Mouse (Mus musculus) spleen, adult 12 weeks (tissue): Measurements from ENCODE around the gene Olfr177.

Source experiments
- DNase-seq: peaks from one replicate; pipeline ENCODE4 v3.0.0; 2022; ENCODE audit warnings: low spot score

Olfr177 gene

DNA sequence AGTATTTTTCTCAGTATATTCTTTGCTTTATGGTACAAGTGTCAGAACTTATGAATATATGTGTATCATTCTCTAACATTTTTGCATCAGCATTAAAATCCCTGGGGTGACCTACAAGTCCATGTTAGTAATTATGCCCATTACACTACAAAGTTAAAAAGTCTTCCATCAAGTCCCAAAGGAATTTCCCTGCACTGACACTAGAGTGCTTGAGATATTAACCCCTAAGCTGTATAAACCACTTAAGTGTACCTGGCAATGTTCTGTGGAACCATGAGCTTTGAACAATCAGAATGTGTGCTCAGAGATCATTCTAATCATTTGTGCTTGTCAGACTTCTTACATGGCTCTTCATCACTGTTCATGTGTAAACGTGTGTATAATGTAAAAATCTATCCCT, at the start of gene Olfr177:
Olfr177 (minus strand) TSS at position 101 of the 400 bp plus-strand sequence.
- no peak for DNase-seq

DNA sequence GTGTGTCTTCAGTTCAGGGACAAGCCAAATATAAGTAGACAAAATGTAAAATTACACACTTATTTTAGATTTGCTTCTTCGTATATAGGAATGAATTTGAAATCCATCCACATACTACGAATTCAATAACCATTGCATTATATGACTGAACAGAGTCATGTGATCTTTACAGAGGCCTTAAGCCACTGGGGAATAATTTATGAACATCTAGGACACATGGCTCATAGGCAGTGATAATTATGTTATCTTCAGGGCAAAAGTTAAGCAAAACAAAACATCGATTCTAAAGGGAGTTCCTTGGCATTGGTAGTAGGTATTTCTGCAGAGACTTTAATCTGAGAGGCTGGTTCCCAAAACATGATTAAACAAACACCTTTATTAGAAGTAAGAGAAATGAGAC, 17.4 kb upstream of the Olfr177 start, which contains the start of gene Olfr178:
Olfr178 (minus strand) TSS at position 101 of the 400 bp plus-strand sequence.
- no peak for DNase-seq

DNA sequence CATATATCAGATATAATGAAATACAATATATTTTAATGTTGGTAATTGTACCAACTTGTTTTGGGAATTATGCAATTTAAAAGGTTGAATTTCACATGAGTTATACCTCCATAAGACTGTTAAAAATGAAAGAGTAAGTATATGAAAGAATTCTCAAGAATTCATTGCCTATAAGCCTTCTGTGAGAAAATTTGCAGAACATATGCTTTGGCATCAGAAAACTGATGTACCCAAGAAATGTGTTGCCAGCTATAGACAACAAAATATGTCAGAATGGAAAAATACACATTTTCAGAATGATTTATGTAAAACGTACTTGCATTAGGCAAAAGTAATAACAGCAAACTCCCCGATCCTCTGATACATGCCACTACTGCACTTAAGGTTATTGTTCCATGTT, 9.8 kb upstream of the Olfr177 start:
- no peak for DNase-seq

DNA sequence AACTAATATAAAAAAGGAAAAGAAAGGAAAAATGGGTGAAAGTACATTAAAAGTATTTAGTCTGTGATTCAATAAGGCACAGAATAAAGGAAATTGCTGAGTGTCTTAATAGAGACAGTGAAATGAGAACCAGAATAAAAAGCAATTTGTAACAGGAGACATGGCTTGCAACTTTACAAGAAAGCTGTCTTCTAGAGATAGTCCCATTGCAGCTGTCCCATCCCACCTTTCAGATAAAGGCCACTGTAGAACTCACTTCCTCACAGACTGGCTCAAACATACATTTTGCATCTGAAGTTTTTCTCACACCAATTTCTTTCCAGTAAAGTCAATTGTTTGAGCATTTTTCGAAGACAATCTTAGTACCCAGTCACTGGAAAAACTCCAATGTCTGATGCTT, 13.1 kb downstream of the Olfr177 start:
- no peak for DNase-seq

- no peak for DNase-seq
Measured at GRCm38 (mm10) chr16:58860032-58860737, 14.4 kb downstream of the Olfr177 start.

DNA sequence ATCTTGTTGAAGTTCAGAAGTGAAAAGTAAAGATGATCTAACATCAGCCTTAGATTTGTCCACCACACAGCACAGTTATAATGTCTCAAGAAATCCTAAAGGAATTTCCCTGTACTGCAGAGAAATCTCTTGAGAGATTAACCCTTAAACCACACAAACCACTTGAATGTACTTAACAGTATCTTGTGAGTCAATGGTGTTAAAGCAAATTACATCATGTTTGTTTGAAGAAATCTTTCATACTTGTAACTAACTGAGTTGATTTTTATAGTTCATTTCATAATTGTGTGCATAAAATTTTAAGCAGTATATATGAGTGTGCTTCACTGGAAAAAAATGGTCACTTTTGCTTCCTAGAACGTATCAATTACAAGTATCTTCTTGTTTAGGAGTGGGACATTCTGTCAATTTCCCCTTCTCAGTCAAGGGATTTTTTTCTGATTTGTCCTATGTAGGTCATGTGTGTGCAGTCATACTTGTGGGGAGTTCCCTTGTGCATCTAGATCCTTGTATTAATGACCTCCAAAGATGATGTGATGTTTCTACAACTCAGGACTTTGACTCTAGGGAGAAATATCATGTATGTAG, 47.7 kb downstream of the Olfr177 start, which contains the start of gene Olfr175-ps1:
Olfr175-ps1 (minus strand) TSS at position 51 of the 588 bp plus-strand sequence.
- DNase-seq, result no peak
